Mouse (Mus musculus): Measurements from ENCODE around the gene Dvl3.

- TF ChIP-seq CTCF (IDR thresholded peaks at IDR 0.05; ENCODE audit: borderline replicate concordance, insufficient read depth, low read depth, low read length) (no peak), POLR2A (IDR thresholded peaks at IDR 0.05; ENCODE audit: borderline replicate concordance, insufficient read depth, low read length) (no peak)
These were observed 42.6 kb upstream of the Dvl3 start for GRCm38 (mm10) chr16:20474211-20474610.
